Mouse (Mus musculus) bone marrow, adult 2 months (tissue): ENCODE data around the gene Abcg1. TPM values are rescaled to one million over a fixed set of nuclear protein-coding genes. Genes with fewer than 3 reads are reported as not detected.

Source experiments
- H3K27ac ChIP-seq: fragments of 200-500 bp; 2 replicates; pipeline ENCODE4 v1.5.1; 2012; ENCODE audit warnings: low read depth, mild to moderate bottlenecking, control low read depth, inconsistent platforms, low read length; ENCODE audit not compliant: control insufficient read depth, poor library complexity, insufficient read depth
- H3K4me1 ChIP-seq: fragments of 200-500 bp; 2 replicates; pipeline ENCODE4 v1.6.1; 2011; ENCODE audit warnings: low read length; ENCODE audit not compliant: control insufficient read depth, insufficient read depth
- H3K4me3 ChIP-seq: fragments of 200-500 bp; replicated peaks from 2 replicates; pipeline ENCODE3; 2011; ENCODE audit warnings: mild to moderate bottlenecking, low read depth, low read length, control low read depth; ENCODE audit not compliant: control insufficient read depth
- CTCF ChIP-seq: fragments of 200-500 bp; IDR thresholded peaks from 2 replicates; pipeline ENCODE4 v1.5.1; 2011; ENCODE audit warnings: low read length, control low read depth; ENCODE audit not compliant: control insufficient read depth, insufficient read depth
- POLR2A ChIP-seq: fragments of 200-500 bp; IDR thresholded peaks from 2 replicates; pipeline ENCODE4 v1.6.1; 2011; ENCODE audit warnings: low read depth, mild to moderate bottlenecking, control low read depth, low read length, borderline replicate concordance; ENCODE audit not compliant: control insufficient read depth
- WGBS: fragments of 180-500 bp; shearing (Covaris S2); methylation state at CpG from one replicate; pipeline ENCODE4 v1.1.7; 2018; 5-methylcytosine and 5-hydroxymethylcytosine counted together
- polyA plus RNA-seq: library from polyadenylated mRNA; stranded (reverse); fragments of >200 nt; gene quantifications from 2 replicates; pipeline ENCODE4 v1.2.4, GENCODE M21; 2011; ENCODE audit warnings: low replicate concordance; ENCODE audit not compliant: missing spikeins, insufficient read depth, insufficient read length

Abcg1 gene
- polyA plus RNA-seq, 1 experiment: 10.4 TPM

DNA sequence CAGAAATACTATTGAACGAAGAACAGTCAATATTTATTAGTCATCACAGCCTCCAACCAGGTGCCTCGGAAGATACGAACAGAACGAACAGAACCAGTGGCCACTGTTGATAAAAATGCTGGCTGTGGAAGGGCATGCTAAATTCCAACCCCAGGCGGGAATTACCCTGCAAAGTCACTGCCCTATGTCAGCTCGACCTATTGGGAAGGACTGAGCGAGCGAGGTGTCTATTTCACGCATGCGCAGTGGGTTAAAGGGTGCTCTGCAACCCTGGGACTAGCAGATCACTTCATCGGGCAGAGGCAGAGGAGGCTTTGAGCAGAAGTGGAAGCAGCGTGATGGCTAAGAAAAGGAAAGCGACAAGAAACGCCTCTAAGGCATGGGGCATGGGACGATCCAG lies 76.3 kb downstream of the Abcg1 start:
- whole genome bisulfite sequencing: 56% methylated on average over 15 of the region's 15 CpGs
- no peak overlapping the region for H3K4me3 ChIP-seq
- TF ChIP-seq CTCF: no peak
- no peak for TF ChIP-seq POLR2A
- no peaks in the 10 kb centered on the region for H3K4me1 ChIP-seq
- no peak overlapping the region for H3K27ac ChIP-seq

DNA sequence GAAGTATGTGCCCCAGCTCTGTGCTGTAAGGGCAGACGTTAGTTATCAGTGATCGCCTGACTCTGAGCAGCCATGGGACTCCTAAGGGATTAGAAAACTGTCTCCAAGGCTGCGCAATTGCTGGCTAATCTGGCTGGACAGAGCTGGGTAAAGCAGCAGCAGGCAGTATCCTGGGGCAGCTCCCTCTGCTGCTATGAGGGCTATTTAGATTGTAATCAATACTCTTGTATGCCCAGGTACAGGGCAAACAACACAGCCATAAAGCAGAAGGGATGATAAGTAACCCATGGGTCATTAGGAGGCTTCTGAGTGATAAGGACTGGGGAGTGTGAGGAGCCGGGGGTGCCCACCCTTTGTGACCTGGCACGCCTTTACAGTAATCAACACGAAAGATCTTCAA lies 77.4 kb downstream of the Abcg1 start:
- Histone ChIP-seq H3K27ac (no peak overlapping the region), H3K4me1 (no peaks in the 10 kb centered on the region), H3K4me3 (no peak overlapping the region)
- WGBS: 72% methylated on average over 6 of the region's 6 CpGs
- TF ChIP-seq POLR2A (no peak), CTCF (no peak)

DNA sequence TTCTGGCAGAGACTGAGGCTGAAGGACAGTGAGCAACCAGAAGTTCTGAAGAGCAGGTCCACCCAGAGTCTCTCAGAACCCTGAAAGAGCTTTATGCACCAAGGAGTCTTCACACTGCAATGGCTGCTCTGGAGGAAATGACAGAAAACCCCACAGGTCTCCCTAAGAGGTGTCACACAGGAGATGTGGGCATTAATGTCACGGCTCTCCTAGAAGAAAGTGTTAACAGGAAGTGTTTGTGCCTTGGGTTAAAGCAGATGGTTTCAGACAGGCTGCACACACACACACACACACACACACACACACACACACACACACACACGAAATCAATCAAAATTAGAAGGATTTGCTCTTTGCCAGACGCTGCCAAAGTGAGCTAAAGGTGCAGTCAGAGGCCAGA lies 78.8 kb downstream of the Abcg1 start:
- TF ChIP-seq CTCF: no peak
- no peak for TF ChIP-seq POLR2A
- 6% methylated on average over 3 of the region's 3 CpGs for WGBS

DNA sequence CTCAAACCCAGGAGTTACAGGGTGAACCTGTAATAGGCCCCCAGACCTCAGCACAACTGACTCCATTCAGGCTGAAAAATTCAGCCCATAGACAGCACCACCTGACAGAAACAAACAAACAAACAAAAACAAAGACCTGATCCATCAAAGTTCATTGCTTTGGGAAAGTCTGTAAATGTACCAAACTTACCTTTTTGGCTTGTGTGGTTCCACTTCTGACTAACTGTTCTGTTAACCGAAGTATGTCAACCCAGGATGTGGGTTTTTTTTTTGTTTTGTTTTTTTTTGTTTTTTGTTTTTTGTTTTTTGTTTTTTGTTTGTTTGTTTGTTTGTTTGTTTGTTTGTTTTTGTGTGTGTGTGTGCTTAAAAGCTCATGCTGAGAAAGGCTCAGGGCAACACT lies 79.3 kb downstream of the Abcg1 start:
- 39% methylated on average over 1 of the region's 1 CpGs for WGBS
- no peaks in the 10 kb centered on the region for H3K4me1 ChIP-seq
- H3K4me3 ChIP-seq: no peak overlapping the region
- TF ChIP-seq POLR2A: no peak
- no peak for TF ChIP-seq CTCF
- H3K27ac ChIP-seq: no peak overlapping the region

More for the DNA sequence above, 78.8 kb downstream of the Abcg1 start:
- H3K4me1 ChIP-seq: no peaks in the 10 kb centered on the region
- H3K4me3 ChIP-seq: no peak overlapping the region
- H3K27ac ChIP-seq: no peak overlapping the region

DNA sequence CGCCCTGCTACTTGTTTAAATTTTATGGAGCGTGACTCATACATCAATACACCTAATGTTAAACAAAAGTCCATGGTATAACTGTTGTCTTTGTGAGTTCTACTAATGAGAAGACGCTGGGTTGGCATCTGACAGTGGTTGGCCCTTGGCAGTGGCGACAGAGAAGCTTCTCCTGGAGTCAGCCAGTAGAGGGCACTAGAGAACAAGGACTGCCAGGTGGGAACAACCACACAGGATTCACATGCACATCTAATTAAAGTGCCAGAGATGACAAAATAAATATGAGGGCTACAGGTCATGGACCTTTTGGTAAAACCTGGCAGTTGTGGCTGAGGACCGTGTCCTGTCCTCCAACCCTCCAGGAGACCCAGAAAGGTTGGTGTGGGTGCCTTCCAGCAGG lies 80.9 kb downstream of the Abcg1 start:
- TF ChIP-seq POLR2A (no peak), CTCF (peak; percentile 87)
- Histone ChIP-seq H3K27ac (no peak overlapping the region), H3K4me3 (no peak overlapping the region), H3K4me1 (no peaks in the 10 kb centered on the region)
- 22% methylated on average over 5 of the region's 5 CpGs for WGBS

DNA sequence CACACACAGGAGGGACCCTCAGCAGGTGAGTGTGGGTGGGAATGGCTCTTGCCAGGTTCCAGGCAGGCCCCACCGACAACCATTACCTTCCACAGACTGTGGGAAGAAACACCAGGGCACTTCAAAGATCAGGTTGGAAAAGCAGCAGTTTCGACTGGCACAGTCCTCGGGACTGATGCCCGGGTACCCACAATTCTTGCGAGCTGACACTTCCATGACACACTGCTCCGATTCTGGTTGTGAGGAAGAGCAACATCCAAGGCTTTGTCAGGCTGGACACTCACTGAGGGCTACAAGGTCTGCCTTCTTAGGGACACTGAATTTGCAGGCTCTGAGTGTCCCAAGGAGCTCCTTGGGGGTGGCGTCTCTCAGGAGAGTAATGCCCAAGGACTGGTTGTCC lies 84.6 kb downstream of the Abcg1 start:
- Histone ChIP-seq H3K4me3 (no peak overlapping the region), H3K4me1 (no peaks in the 10 kb centered on the region), H3K27ac (no peak overlapping the region)
- 85% methylated on average over 7 of the region's 7 CpGs for WGBS
- TF ChIP-seq CTCF: no peak

DNA sequence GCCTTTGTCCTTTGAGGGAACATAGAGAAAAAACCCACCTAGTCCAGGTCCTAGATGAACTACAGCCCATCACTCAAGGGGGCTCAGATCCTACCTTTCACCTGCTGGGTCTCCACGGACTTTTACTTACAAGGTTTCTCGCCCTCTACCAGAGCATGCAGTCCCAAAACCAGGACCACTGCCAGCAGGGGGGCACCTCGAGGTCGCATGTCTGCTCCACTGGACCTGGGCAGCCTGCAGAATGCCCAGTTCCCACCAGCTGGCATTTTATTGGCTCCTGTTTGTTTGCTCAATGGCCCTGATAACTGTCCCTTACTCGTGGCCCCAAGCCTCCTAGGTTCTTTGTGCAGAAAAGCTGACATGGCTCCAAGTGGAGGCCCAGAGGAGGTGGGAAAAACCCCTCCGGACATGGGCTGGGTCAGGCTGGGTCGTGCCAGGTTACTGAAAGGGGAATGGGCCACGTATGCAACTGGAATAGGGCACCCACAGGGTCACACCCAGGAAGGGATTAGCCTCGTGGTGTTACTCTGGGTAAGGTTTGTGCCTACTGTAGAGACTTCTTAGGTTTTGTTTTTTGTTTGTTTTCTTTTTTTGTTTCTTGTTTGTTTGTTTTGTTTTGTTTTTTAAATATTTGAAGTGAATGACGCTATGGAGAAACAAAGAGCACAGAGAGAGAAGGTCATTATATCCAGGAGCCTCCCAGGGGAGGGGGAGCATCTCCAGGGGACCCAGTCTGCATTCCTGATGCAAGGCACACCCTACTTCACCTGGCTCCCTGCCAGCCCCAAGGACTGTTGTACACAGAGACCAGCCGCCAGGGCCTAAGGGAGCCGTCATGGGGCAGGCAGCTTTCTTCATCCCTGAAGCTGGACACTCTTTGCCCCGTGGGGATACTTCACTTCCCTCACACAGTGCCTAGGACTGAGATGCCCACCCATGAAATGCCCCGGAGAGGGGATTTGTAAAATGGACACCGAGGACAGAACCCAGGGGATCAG lies 86.9 kb downstream of the Abcg1 start, which contains the start of gene Tff2:
Gene Tff2 (minus strand): TSS at position 243 of the 998 bp plus-strand sequence.
- Histone ChIP-seq H3K27ac (no peak within 1 kb of the TSS), H3K4me1 (no peaks in the 10 kb centered on the region), H3K4me3 (no peak within 1 kb of the TSS)
- 73% methylated on average over 15 of the region's 15 CpGs for WGBS
- TF ChIP-seq CTCF (no peak), POLR2A (no peak)

DNA sequence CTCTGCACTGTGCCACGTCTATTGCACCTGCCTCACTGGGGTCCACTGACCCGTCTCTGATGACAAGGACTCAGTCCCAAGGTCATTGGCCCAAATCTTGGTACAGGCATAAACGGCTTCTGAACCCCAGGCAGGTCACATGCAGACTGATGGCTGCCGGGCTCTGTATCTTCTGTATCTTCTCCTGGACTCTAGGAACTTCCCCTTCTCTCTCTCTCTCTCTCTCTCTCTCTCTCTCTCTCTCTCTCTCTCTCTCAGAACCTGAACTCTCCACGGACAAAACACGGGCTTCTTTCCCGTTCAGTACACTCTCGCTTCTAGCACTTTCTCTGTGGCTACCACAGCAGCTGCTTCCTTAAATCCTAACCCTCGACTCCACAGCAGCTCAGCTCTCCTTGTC lies 88.5 kb downstream of the Abcg1 start:
- TF ChIP-seq CTCF: no peak
- TF ChIP-seq POLR2A: no peak
- H3K4me1 ChIP-seq: no peaks in the 10 kb centered on the region
- WGBS: 20% methylated on average over 9 of the region's 9 CpGs
- no peak overlapping the region for H3K27ac ChIP-seq
- H3K4me3 ChIP-seq: no peak overlapping the region

DNA sequence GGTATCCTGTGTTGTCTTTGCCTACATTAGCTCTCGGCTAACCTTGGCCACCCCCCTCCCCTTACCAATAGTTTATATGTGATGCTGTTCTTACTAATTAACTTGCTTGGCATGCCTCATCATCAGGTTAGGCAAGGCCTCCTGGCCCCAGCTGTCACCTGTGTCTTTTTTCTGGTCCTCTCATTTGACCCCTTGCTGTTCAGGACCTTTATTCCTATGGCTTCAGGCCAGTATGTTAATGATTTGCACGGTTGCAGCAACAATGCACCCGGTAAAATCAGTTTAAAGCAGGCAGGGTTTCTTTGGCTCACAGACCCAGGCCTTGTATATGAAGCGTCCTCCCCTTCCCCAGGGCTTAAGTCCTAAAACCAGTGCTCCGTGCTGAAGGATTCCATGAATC lies 95.0 kb downstream of the Abcg1 start:
- no peak for TF ChIP-seq POLR2A
- TF ChIP-seq CTCF: no peak
- H3K4me3 ChIP-seq: no peak overlapping the region
- no peak overlapping the region for H3K27ac ChIP-seq
- H3K4me1 ChIP-seq: no peaks in the 10 kb centered on the region
- WGBS: 70% methylated on average over 5 of the region's 5 CpGs
